Mouse (Mus musculus) midbrain, postnatal 0 days (tissue): ENCODE data around the gene Recql5. TPM values are rescaled to one million over a fixed set of nuclear protein-coding genes. Genes with fewer than 3 reads are reported as not detected.
A peak's percentile ranks its signal among the peaks of the same experiment; 100 is the strongest.

Experiments
- ATAC-seq: fragments of 200-750 bp; cut with Nextera tagmentation; 2 replicates; pipeline ENCODE4 v1.8.0; 2017; ENCODE audit warnings: moderate number of reproducible peaks, mild to moderate bottlenecking, moderate TSS enrichment, moderate library complexity; ENCODE audit not compliant: low FRiP score
- DNase-seq: peaks from one replicate; pipeline ENCODE4 v3.0.0-alpha.2; 2015; ENCODE audit warnings: low spot score
- H3K27ac ChIP-seq: fragments of 300-500 bp; sonication (generic); 2 replicates; pipeline ENCODE4 v1.5.1; 2014; ENCODE audit warnings: low read depth, mild to moderate bottlenecking, low read length, mixed read lengths
- H3K27me3 ChIP-seq: fragments of 300-500 bp; sonication (generic); 2 replicates; pipeline ENCODE4 v1.6.1; 2014; ENCODE audit warnings: low read length, control low read depth, mixed read lengths; ENCODE audit not compliant: insufficient read depth
- H3K36me3 ChIP-seq: fragments of 300-500 bp; sonication (generic); 2 replicates; pipeline ENCODE4 v1.6.1; 2014; ENCODE audit warnings: low read length, control low read depth, mixed read lengths; ENCODE audit not compliant: insufficient read depth
- H3K4me1 ChIP-seq: fragments of 300-500 bp; sonication (generic); 2 replicates; pipeline ENCODE4 v1.6.1; 2014; ENCODE audit warnings: mild to moderate bottlenecking, control low read depth, antibody characterized with exemption, low read length, mixed read lengths; ENCODE audit not compliant: insufficient read depth
- H3K4me2 ChIP-seq: fragments of 300-500 bp; sonication (generic); 2 replicates; pipeline ENCODE4 v1.6.1; 2014; ENCODE audit warnings: low read depth, mild to moderate bottlenecking, low read length, mixed read lengths; ENCODE audit not compliant: poor library complexity, severe bottlenecking
- H3K4me3 ChIP-seq: fragments of 300-500 bp; sonication (generic); 2 replicates; pipeline ENCODE4 v1.5.1; 2014; ENCODE audit warnings: low read depth, mild to moderate bottlenecking, low read length, moderate library complexity
- H3K9ac ChIP-seq: fragments of 300-500 bp; sonication (generic); replicated peaks from 2 replicates; pipeline ENCODE4 v1.6.1; 2014; ENCODE audit warnings: mild to moderate bottlenecking, low read length, moderate library complexity, mixed read lengths; ENCODE audit not compliant: poor library complexity, severe bottlenecking
- H3K9me3 ChIP-seq: fragments of 300-500 bp; sonication (generic); 2 replicates; pipeline ENCODE4 v1.6.1; 2016; ENCODE audit warnings: low read length, control low read depth
- CTCF ChIP-seq: IDR thresholded peaks from 2 replicates; pipeline ENCODE4 v1.5.1; 2016; ENCODE audit warnings: antibody characterized with exemption, mild to moderate bottlenecking
- WGBS: fragments of 180-500 bp; shearing (Covaris S2); extraction: QIAGEN DNeasy Blood & Tissue Kit; methylation state at CpG from one replicate; pipeline ENCODE4 v1.1.7; 2014; 5-methylcytosine and 5-hydroxymethylcytosine counted together
- polyA plus RNA-seq: library from polyadenylated mRNA; unstranded; fragments of >200 nt; fragmentation: Nextera tagmentation; extraction: Ambion mirVana; gene quantifications from 2 replicates; pipeline ENCODE4 v1.2.1, GENCODE M21; 2015
- total RNA-seq: library from RNA; depleted of rRNA; stranded (reverse); fragments of >200 nt; gene quantifications from 2 replicates; pipeline ENCODE4 v1.2.3, GENCODE M21; 2014

Recql5 gene
- total and polyA plus RNA-seq, 2 experiments from 2014 or later: 8.0 to 20.4 TPM

- peak; percentile 10 for DNase-seq
- H3K27ac ChIP-seq: no peak overlapping the region
- H3K9me3 ChIP-seq: no peaks in the 10 kb centered on the region
- no peaks in the 10 kb centered on the region for H3K27me3 ChIP-seq
- peak; percentile 50 for TF ChIP-seq CTCF
- H3K36me3 ChIP-seq: peaks cover 24% of the 10 kb centered on the region
- ATAC-seq: no peak
- H3K9ac ChIP-seq: no peak overlapping the region
- H3K4me2 ChIP-seq: no peak overlapping the region
- WGBS: 81% methylated on average over 14 of the region's 14 CpGs
- no peaks in the 10 kb centered on the region for H3K4me1 ChIP-seq
- no peak overlapping the region for H3K4me3 ChIP-seq
Observed at GRCm38 (mm10) chr11:115894755-115895520, 38.3 kb downstream of the Recql5 start.

- Histone ChIP-seq H3K27me3 (no peaks in the 10 kb centered on the region), H3K9me3 (no peaks in the 10 kb centered on the region), H3K27ac (no peak overlapping the region), H3K4me3 (no peak overlapping the region), H3K9ac (no peak overlapping the region), H3K4me2 (no peak overlapping the region), H3K36me3 (peaks cover 24% of the 10 kb centered on the region), H3K4me1 (no peaks in the 10 kb centered on the region)
- TF ChIP-seq CTCF: no peak
- 87% methylated on average over 9 of the region's 9 CpGs for WGBS
- ATAC-seq (no peak), DNase-seq (no peak)
Observed at GRCm38 (mm10) chr11:115893071-115893470, 40.2 kb downstream of the Recql5 start.

- WGBS: 63% methylated on average over 6 of the region's 6 CpGs
- Histone ChIP-seq H3K9me3 (no peaks in the 10 kb centered on the region), H3K36me3 (peaks cover 24% of the 10 kb centered on the region), H3K4me1 (no peaks in the 10 kb centered on the region), H3K27ac (no peak overlapping the region), H3K9ac (no peak overlapping the region), H3K4me3 (no peak overlapping the region), H3K27me3 (no peaks in the 10 kb centered on the region), H3K4me2 (no peak overlapping the region)
- no peak for ATAC-seq
- no peak for DNase-seq
- no peak for TF ChIP-seq CTCF
Observed at GRCm38 (mm10) chr11:115892213-115892612, 41.1 kb downstream of the Recql5 start.

GRCm38 (mm10) chr11:115889159-115889558 is 44.1 kb downstream of the Recql5 start:
- Histone ChIP-seq H3K4me2 (no peak overlapping the region), H3K9ac (no peak overlapping the region), H3K9me3 (no peaks in the 10 kb centered on the region), H3K27ac (no peak overlapping the region), H3K4me1 (no peaks in the 10 kb centered on the region), H3K36me3 (no peaks in the 10 kb centered on the region), H3K4me3 (no peak overlapping the region), H3K27me3 (no peaks in the 10 kb centered on the region)
- ATAC-seq: no peak
- 85% methylated on average over 6 of the region's 6 CpGs for WGBS
- DNase-seq: no peak
- TF ChIP-seq CTCF: no peak

GRCm38 (mm10) chr11:115888020-115888419 is 45.3 kb downstream of the Recql5 start:
- no peak for TF ChIP-seq CTCF
- ATAC-seq: no peak
- no peaks in the 10 kb centered on the region for H3K4me1 ChIP-seq

GRCm38 (mm10) chr11:115886446-115886845 is 46.8 kb downstream of the Recql5 start:
- H3K27ac ChIP-seq: no peak overlapping the region
- H3K4me2 ChIP-seq: no peak overlapping the region
- 91% methylated on average over 11 of the region's 11 CpGs for WGBS

More at GRCm38 (mm10) chr11:115888020-115888419, 45.3 kb downstream of the Recql5 start:
- H3K4me3 ChIP-seq: no peak overlapping the region
- H3K9me3 ChIP-seq: no peaks in the 10 kb centered on the region
- no peak overlapping the region for H3K27ac ChIP-seq
- no peaks in the 10 kb centered on the region for H3K36me3 ChIP-seq
- no peak overlapping the region for H3K9ac ChIP-seq
- no peak for DNase-seq
- H3K4me2 ChIP-seq: no peak overlapping the region
- H3K27me3 ChIP-seq: no peaks in the 10 kb centered on the region
- WGBS: 83% methylated on average over 5 of the region's 5 CpGs

More at GRCm38 (mm10) chr11:115886446-115886845, 46.8 kb downstream of the Recql5 start:
- no peaks in the 10 kb centered on the region for H3K4me1 ChIP-seq
- no peak overlapping the region for H3K4me3 ChIP-seq
- no peaks in the 10 kb centered on the region for H3K9me3 ChIP-seq
- no peak overlapping the region for H3K9ac ChIP-seq
- no peaks in the 10 kb centered on the region for H3K36me3 ChIP-seq
- H3K27me3 ChIP-seq: no peaks in the 10 kb centered on the region
- TF ChIP-seq CTCF: no peak
- DNase-seq (no peak), ATAC-seq (0 out of 2 replicates have a peak, but pooled peaks have one; percentile 23)
